Mouse (Mus musculus): ENCODE data around the gene Adamtsl1. TPM values are rescaled to one million over a fixed set of nuclear protein-coding genes. Genes with fewer than 3 reads are reported as not detected.

The Adamtsl1 gene
- 22.0 and 22.7 TPM in 2 replicates for polyA plus RNA-seq (2016; fragmentation: Nextera tagmentation; extraction: Ambion mirVana)

DNA sequence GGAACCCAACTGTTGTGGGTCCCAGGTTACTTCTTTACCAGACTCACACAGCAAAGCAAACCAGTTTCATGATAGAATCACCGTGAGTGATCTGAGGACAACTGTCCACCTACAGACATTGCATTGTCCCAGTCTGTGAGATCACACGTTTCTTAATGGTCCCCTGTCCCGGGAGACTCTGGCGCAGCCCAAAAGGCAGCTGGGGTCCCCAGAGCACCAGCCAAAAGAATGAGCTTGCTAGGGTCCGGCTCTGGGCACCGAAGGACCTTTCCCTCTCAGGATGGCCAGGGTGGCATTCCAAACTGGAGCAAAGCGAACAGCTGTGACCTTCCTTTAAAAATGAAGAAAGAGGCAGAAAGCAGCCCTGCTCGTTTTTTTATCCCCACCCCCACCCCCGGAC is at the start of gene Adamtsl1:
Adamtsl1 (plus strand) TSS at position 381 of the 400 bp plus-strand sequence.
- H3K9me3 ChIP-seq: no peaks in the 10 kb centered on the region
- H3K36me3 ChIP-seq: no peaks in the 10 kb centered on the region
- H3K27ac ChIP-seq: no peak within 1 kb of the TSS
- peak within 1 kb of the TSS; percentile 90 for H3K4me2 ChIP-seq (replicated peaks)
- H3K27me3 ChIP-seq (replicated peaks): peaks cover 25% of the 10 kb centered on the region
- 3% methylated on average over 9 of the region's 9 CpGs for WGBS
- peak within 1 kb of the TSS; percentile 48 for H3K9ac ChIP-seq
- H3K4me3 ChIP-seq: peak within 1 kb of the TSS; percentile 58
- peak; percentile 46 for ATAC-seq (ENCODE audit: low FRiP score, low read depth)
- peaks cover 11% of the 10 kb centered on the region for H3K4me1 ChIP-seq

DNA sequence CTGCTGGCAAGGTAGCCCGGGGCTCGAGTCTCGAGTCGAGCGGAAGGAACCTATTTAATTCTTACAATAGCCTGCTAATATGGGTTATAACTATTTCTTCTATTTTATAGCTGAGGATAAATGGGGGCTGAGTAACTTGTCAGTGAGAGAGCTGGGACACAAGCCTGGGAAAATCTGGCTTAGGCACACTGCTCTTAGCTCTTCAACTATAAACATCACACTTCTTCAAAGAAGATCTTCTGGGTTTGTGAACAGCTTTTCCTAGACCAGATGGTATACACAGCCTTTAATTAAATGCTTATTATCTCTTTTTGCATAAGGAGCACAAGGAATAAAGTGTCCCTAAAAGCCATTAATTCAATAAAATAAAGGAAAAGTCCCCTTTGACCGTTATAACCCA is 30.4 kb upstream of the Adamtsl1 start:
- no peak for ATAC-seq (ENCODE audit: low FRiP score, low read depth)
- H3K36me3 ChIP-seq: no peaks in the 10 kb centered on the region

GRCm38 (mm10) chr4:85486316-85486946 is 27.5 kb upstream of the Adamtsl1 start:
- no peak for ATAC-seq (ENCODE audit: low FRiP score, low read depth)
- Histone ChIP-seq H3K4me3 (no peak overlapping the region), H3K9ac (no peak overlapping the region), H3K27ac (no peak overlapping the region), H3K4me1 (no peaks in the 10 kb centered on the region), H3K27me3 (replicated peaks) (no peaks in the 10 kb centered on the region), H3K9me3 (no peaks in the 10 kb centered on the region), H3K4me2 (replicated peaks) (no peak overlapping the region), H3K36me3 (no peaks in the 10 kb centered on the region)
- WGBS: 49% methylated on average over 10 of the region's 10 CpGs

More for the DNA sequence above, 30.4 kb upstream of the Adamtsl1 start:
- WGBS: 91% methylated on average over 6 of the region's 6 CpGs
- H3K4me2 ChIP-seq (replicated peaks): no peak overlapping the region
- no peak overlapping the region for H3K4me3 ChIP-seq
- H3K27me3 ChIP-seq (replicated peaks): no peaks in the 10 kb centered on the region
- H3K4me1 ChIP-seq: no peaks in the 10 kb centered on the region
- H3K9ac ChIP-seq: no peak overlapping the region
- no peak overlapping the region for H3K27ac ChIP-seq
- H3K9me3 ChIP-seq: no peaks in the 10 kb centered on the region

- no peaks in the 10 kb centered on the region for H3K4me1 ChIP-seq
- no peak overlapping the region for H3K4me3 ChIP-seq
- H3K9me3 ChIP-seq: no peaks in the 10 kb centered on the region
- ATAC-seq (ENCODE audit: low FRiP score, low read depth): no peak
- no peak overlapping the region for H3K4me2 ChIP-seq (replicated peaks)
- no peaks in the 10 kb centered on the region for H3K27me3 ChIP-seq (replicated peaks)
- 69% methylated on average over 3 of the region's 3 CpGs for WGBS
- H3K36me3 ChIP-seq: no peaks in the 10 kb centered on the region
- H3K9ac ChIP-seq: no peak overlapping the region
- no peak overlapping the region for H3K27ac ChIP-seq
Observed at GRCm38 (mm10) chr4:85505718-85506117, 8.3 kb upstream of the Adamtsl1 start.

DNA sequence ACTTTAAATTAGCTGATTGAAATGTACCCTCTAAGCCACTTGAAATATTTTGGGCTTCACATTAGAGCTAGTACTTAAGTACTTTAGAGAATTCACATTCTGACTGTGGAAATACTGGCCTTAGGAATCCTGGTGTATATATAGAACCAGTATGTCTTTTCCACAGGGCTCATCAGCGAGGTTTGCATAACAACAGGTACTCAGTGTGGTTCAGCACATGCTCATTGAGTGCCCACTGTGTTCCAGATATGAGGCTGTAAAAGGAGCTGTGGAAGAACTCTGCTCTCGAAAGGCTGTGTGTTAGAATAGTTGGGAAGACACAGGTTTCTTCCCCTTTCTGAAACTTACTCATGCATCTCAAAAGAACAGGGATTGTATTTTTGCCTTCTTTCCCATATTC is 7.0 kb upstream of the Adamtsl1 start:
- Histone ChIP-seq H3K9me3 (no peaks in the 10 kb centered on the region), H3K9ac (no peak overlapping the region), H3K27me3 (replicated peaks) (0 out of 2 replicates have a peak, but pooled peaks cover 3% of the 10 kb centered on the region), H3K27ac (no peak overlapping the region), H3K4me2 (replicated peaks) (no peak overlapping the region), H3K4me1 (no peaks in the 10 kb centered on the region), H3K36me3 (no peaks in the 10 kb centered on the region), H3K4me3 (no peak overlapping the region)
- WGBS: 49% methylated on average over 2 of the region's 2 CpGs
- ATAC-seq (ENCODE audit: low FRiP score, low read depth): no peak

DNA sequence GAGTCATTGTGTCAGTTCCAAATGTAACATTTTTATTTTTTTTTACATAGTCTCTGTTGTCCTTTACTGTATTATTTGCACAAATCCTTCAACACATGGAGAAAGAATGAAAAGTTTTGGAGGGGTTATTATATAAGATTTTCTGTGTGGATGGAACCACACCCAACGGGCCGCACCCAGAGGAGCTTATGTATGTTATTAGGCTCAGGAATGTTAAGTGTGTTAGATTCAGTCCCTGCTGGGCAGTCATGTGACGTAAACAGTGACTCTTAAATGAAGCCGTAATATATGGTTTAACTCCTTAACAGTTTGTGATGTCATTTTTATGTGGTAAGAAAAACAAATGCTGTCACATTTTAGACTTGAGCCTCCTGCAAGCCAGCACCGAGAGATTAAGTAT is 6.5 kb upstream of the Adamtsl1 start:
- 82% methylated on average over 5 of the region's 5 CpGs for WGBS

GRCm38 (mm10) chr4:85513288-85513687 is 684 bp upstream of the Adamtsl1 start:
- Histone ChIP-seq H3K36me3 (no peaks in the 10 kb centered on the region), H3K9me3 (no peaks in the 10 kb centered on the region), H3K4me2 (replicated peaks) (peak overlapping the region; percentile 90), H3K4me3 (no peak overlapping the region), H3K27me3 (replicated peaks) (peaks cover 25% of the 10 kb centered on the region), H3K9ac (no peak overlapping the region), H3K4me1 (peaks cover 11% of the 10 kb centered on the region), H3K27ac (no peak overlapping the region)
- ATAC-seq (ENCODE audit: low FRiP score, low read depth): no peak
- WGBS: 47% methylated on average over 7 of the region's 7 CpGs

More for the DNA sequence above, 6.5 kb upstream of the Adamtsl1 start:
- Histone ChIP-seq H3K27ac (no peak overlapping the region), H3K4me1 (no peaks in the 10 kb centered on the region), H3K27me3 (replicated peaks) (0 out of 2 replicates have a peak, but pooled peaks cover 3% of the 10 kb centered on the region), H3K4me2 (replicated peaks) (no peak overlapping the region), H3K9me3 (no peaks in the 10 kb centered on the region), H3K36me3 (no peaks in the 10 kb centered on the region), H3K9ac (no peak overlapping the region), H3K4me3 (no peak overlapping the region)
- no peak for ATAC-seq (ENCODE audit: low FRiP score, low read depth)

GRCm38 (mm10) chr4:85514205-85514681 is 271 bp downstream of the Adamtsl1 start:
- H3K4me1 ChIP-seq: peaks cover 11% of the 10 kb centered on the region
- peaks cover 25% of the 10 kb centered on the region for H3K27me3 ChIP-seq (replicated peaks)
- under 1% methylated on average over 33 of the region's 33 CpGs for WGBS
- ATAC-seq (ENCODE audit: low FRiP score, low read depth): peak; percentile 93
- no peak overlapping the region for H3K27ac ChIP-seq
- H3K9ac ChIP-seq: peak overlapping the region; percentile 48
- H3K9me3 ChIP-seq: no peaks in the 10 kb centered on the region
- peak overlapping the region; percentile 90 for H3K4me2 ChIP-seq (replicated peaks)
- peak overlapping the region; percentile 58 for H3K4me3 ChIP-seq
- H3K36me3 ChIP-seq: no peaks in the 10 kb centered on the region

GRCm38 (mm10) chr4:85526966-85527566 is 13.1 kb downstream of the Adamtsl1 start:
- 81% methylated on average over 7 of the region's 7 CpGs for WGBS
- no peak for ATAC-seq (ENCODE audit: low FRiP score, low read depth)
- Histone ChIP-seq H3K36me3 (no peaks in the 10 kb centered on the region), H3K27ac (no peak overlapping the region), H3K4me3 (no peak overlapping the region), H3K9me3 (no peaks in the 10 kb centered on the region), H3K9ac (no peak overlapping the region), H3K4me1 (no peaks in the 10 kb centered on the region), H3K27me3 (replicated peaks) (no peaks in the 10 kb centered on the region), H3K4me2 (replicated peaks) (no peak overlapping the region)

DNA sequence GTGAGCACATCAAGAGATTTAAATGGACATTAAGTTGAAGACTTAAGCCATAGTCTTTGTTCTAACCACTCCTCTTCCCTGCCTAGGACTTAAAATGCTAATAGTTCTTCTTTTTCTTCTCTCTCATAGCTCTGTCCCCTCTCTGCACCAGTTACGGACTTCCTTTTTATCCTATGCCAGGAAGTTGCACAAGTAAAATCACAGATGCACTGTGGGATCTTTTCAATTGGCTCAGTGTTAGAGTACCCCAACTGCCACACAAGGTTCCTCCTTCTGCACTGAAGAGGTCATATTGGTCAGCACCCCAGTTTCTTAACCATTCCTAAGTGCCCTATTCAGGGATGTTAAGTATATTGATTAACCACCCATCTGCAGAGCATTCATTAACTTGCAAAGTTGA is 15.9 kb downstream of the Adamtsl1 start:
- no peak overlapping the region for H3K4me3 ChIP-seq
- ATAC-seq (ENCODE audit: low FRiP score, low read depth): no peak
- H3K4me1 ChIP-seq: no peaks in the 10 kb centered on the region
- H3K9me3 ChIP-seq: no peaks in the 10 kb centered on the region
- no peak overlapping the region for H3K27ac ChIP-seq
- no peaks in the 10 kb centered on the region for H3K27me3 ChIP-seq (replicated peaks)
- no peaks in the 10 kb centered on the region for H3K36me3 ChIP-seq
- H3K9ac ChIP-seq: no peak overlapping the region
- WGBS: 79% methylated on average over 1 of the region's 1 CpGs
- no peak overlapping the region for H3K4me2 ChIP-seq (replicated peaks)

DNA sequence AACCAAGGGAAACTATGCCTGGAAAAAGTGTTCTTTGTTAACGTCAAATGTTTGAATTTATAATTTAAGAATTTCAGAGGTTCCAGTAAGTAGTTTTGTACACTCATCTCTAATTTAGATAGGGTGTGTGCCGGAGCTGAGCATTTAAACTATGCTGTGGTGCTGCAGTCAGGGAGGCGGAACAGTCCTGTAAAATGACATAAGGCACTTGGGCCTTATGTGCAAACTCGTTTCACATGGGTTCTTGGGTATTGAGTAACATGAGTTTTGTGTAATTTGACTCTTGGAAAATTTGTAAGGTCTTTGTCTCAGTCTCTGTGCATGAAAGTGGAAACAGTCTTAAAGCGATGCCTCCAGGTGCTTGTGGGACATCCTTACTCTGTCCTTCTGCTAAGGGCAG is 25.7 kb downstream of the Adamtsl1 start:
- Histone ChIP-seq H3K9me3 (no peaks in the 10 kb centered on the region), H3K9ac (no peak overlapping the region), H3K4me2 (replicated peaks) (no peak overlapping the region), H3K27ac (no peak overlapping the region), H3K4me3 (no peak overlapping the region), H3K27me3 (replicated peaks) (no peaks in the 10 kb centered on the region), H3K4me1 (no peaks in the 10 kb centered on the region), H3K36me3 (no peaks in the 10 kb centered on the region)
- WGBS: 85% methylated on average over 5 of the region's 5 CpGs
- ATAC-seq (ENCODE audit: low FRiP score, low read depth): no peak

- Histone ChIP-seq H3K36me3 (no peaks in the 10 kb centered on the region), H3K27me3 (replicated peaks) (no peaks in the 10 kb centered on the region), H3K4me1 (no peaks in the 10 kb centered on the region), H3K4me3 (no peak overlapping the region), H3K27ac (no peak overlapping the region), H3K9me3 (no peaks in the 10 kb centered on the region), H3K9ac (no peak overlapping the region), H3K4me2 (replicated peaks) (no peak overlapping the region)
- 83% methylated on average over 4 of the region's 4 CpGs for WGBS
- ATAC-seq (ENCODE audit: low FRiP score, low read depth): no peak
Observed at GRCm38 (mm10) chr4:85543221-85543620, 29.2 kb downstream of the Adamtsl1 start.

DNA sequence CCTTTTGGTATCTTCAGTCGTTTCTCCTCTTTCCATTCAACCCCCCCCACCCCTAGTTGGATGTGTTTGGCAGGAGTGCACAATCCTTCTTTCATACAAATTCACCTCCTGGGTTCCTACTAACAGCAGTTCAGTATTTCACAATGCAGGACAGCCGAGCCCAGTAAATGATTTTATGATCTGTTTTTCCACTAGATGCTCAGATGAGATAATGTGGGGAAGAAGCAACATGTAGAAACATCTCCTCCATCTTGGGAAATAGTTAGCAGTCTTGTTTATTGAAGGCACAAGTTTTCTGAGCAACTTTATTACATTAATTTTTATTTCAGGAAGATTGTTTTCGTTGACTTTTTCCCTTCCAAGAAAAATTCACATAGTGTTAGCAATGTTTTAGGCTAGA is 40.7 kb downstream of the Adamtsl1 start:
- Histone ChIP-seq H3K36me3 (no peaks in the 10 kb centered on the region), H3K4me3 (no peak overlapping the region), H3K4me1 (no peaks in the 10 kb centered on the region), H3K9me3 (no peaks in the 10 kb centered on the region), H3K9ac (no peak overlapping the region), H3K4me2 (replicated peaks) (no peak overlapping the region), H3K27ac (no peak overlapping the region), H3K27me3 (replicated peaks) (no peaks in the 10 kb centered on the region)
- WGBS: 65% methylated on average over 3 of the region's 3 CpGs
- no peak for ATAC-seq (ENCODE audit: low FRiP score, low read depth)
